Mouse (Mus musculus) lung, embryonic 15.5 days (tissue): ENCODE results near the gene Endod1. TPM values are rescaled to one million over a fixed set of nuclear protein-coding genes. Genes with fewer than 3 reads are reported as not detected.

Source experiments
- ATAC-seq: fragments of 200-750 bp; cut with Nextera tagmentation; 2 replicates; pipeline ENCODE4 v1.8.0; 2017; ENCODE audit warnings: moderate number of reproducible peaks, borderline replicate concordance; ENCODE audit not compliant: low FRiP score, low TSS enrichment; ENCODE audit errors: extremely low read depth
- H3K27ac ChIP-seq: fragments of 300-500 bp; sonication (generic); 2 replicates; pipeline ENCODE4 v1.5.1; 2015; ENCODE audit warnings: moderate library complexity, mild to moderate bottlenecking, inconsistent platforms
- H3K27me3 ChIP-seq: fragments of 300-500 bp; sonication (generic); 2 replicates; pipeline ENCODE4 v1.6.1; 2015; ENCODE audit warnings: inconsistent platforms
- H3K36me3 ChIP-seq: fragments of 300-500 bp; sonication (generic); 2 replicates; pipeline ENCODE4 v1.6.1; 2015; ENCODE audit warnings: inconsistent platforms
- H3K4me1 ChIP-seq: fragments of 300-500 bp; sonication (generic); 2 replicates; pipeline ENCODE4 v1.6.1; 2015; ENCODE audit warnings: inconsistent platforms
- H3K4me2 ChIP-seq: fragments of 300-500 bp; sonication (generic); 2 replicates; pipeline ENCODE4 v1.6.1; 2015; ENCODE audit warnings: inconsistent platforms, mild to moderate bottlenecking, moderate library complexity
- H3K4me3 ChIP-seq: fragments of 300-500 bp; sonication (generic); 2 replicates; pipeline ENCODE4 v1.5.1; 2015; ENCODE audit warnings: mild to moderate bottlenecking, inconsistent platforms
- H3K9ac ChIP-seq: fragments of 300-500 bp; sonication (generic); 2 replicates; pipeline ENCODE4 v1.6.1; 2015; ENCODE audit warnings: inconsistent platforms
- H3K9me3 ChIP-seq: fragments of 300-500 bp; sonication (generic); 2 replicates; pipeline ENCODE4 v1.6.1; 2016; ENCODE audit warnings: inconsistent platforms
- whole genome bisulfite sequencing: fragments of 180-500 bp; shearing (Covaris S2); methylation state at CpG from one replicate; pipeline ENCODE4 v1.1.7; 2015; 5-methylcytosine and 5-hydroxymethylcytosine counted together
- polyA plus RNA-seq: library from polyadenylated mRNA; unstranded; fragments of >200 nt; fragmentation: Nextera tagmentation; extraction: Ambion mirVana; gene quantifications from 2 replicates; pipeline ENCODE4 v1.2.1, GENCODE M21; 2015

Endod1 gene
- 19.1 and 19.6 TPM in 2 replicates for polyA plus RNA-seq

- Histone ChIP-seq H3K4me1 (peaks cover 36% of the 10 kb centered on the region), H3K27me3 (no peaks in the 10 kb centered on the region), H3K4me2 (peak within 1 kb of the TSS; percentile 92), H3K9me3 (no peaks in the 10 kb centered on the region), H3K4me3 (peak within 1 kb of the TSS; percentile 64), H3K9ac (peak within 1 kb of the TSS; percentile 71), H3K36me3 (no peaks in the 10 kb centered on the region), H3K27ac (peak within 1 kb of the TSS; percentile 82)
- WGBS, result 5% methylated on average over 8 of the region's 8 CpGs
- peak; percentile 55; the same call in 1 of the 2 replicates for ATAC-seq
Measured at GRCm38 (mm10) chr9:14381353-14382055, at the start of gene Endod1. Gene Endod1, minus strand, starts transcription at chr9:14381507.

DNA sequence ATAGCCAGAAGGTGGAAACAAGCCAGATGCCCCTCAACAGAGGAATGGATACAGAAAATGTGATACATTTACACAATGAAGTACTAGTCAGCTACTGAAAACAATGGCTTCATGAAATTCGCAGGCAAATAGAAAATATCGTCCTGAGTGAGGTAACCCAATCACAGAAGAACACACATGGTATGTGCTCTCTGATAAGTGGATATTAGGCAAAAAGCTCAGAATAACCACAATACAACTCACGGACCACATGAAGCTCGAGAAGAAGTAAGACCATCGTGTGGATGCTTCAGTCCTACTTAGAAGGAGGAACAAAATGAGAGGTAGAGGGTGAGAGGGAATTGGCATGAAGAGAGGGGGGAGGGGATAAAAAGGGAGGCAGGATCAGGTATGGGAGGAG, 27.8 kb upstream of the Endod1 start:
- no peak overlapping the region for H3K4me3 ChIP-seq
- no peaks in the 10 kb centered on the region for H3K9me3 ChIP-seq
- no peaks in the 10 kb centered on the region for H3K4me1 ChIP-seq
- no peaks in the 10 kb centered on the region for H3K27me3 ChIP-seq
- WGBS, result 86% methylated on average over 5 of the region's 5 CpGs
- H3K9ac ChIP-seq, result no peak overlapping the region
- H3K36me3 ChIP-seq, result no peaks in the 10 kb centered on the region
- no peak overlapping the region for H3K4me2 ChIP-seq
- H3K27ac ChIP-seq, result no peak overlapping the region
- ATAC-seq, result no peak

DNA sequence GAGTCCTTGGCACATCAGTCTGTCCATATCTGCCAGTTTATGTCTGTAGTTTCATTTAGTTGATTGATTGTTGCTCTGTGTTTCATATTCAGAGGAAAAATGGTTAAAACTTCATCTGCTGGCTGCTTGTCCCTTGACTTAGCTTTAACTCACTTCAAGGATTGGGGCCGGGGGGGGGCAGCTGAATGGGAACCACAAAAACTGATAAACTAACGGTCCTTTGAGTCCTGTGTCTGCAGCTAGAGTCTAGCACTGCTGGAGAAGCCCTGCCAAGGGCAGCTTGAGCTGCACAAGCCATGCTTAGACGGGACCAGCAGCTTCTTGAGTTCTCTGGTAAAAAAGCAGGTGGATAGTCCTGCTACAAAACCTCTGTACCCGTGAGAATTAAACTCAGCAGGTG, 26.7 kb upstream of the Endod1 start:
- no peaks in the 10 kb centered on the region for H3K36me3 ChIP-seq

GRCm38 (mm10) chr9:14406056-14406455, 24.7 kb upstream of the Endod1 start:
- H3K4me3 ChIP-seq, result no peak overlapping the region
- H3K9me3 ChIP-seq, result no peaks in the 10 kb centered on the region
- no peak overlapping the region for H3K4me2 ChIP-seq
- no peaks in the 10 kb centered on the region for H3K4me1 ChIP-seq
- ATAC-seq, result no peak
- H3K36me3 ChIP-seq, result no peaks in the 10 kb centered on the region
- H3K27me3 ChIP-seq, result no peaks in the 10 kb centered on the region
- no peak overlapping the region for H3K27ac ChIP-seq
- 66% methylated on average over 1 of the region's 1 CpGs for WGBS
- no peak overlapping the region for H3K9ac ChIP-seq

More for the DNA sequence above, 26.7 kb upstream of the Endod1 start:
- Histone ChIP-seq H3K9ac (no peak overlapping the region), H3K27me3 (no peaks in the 10 kb centered on the region), H3K9me3 (no peaks in the 10 kb centered on the region), H3K4me3 (no peak overlapping the region), H3K4me1 (no peaks in the 10 kb centered on the region), H3K4me2 (no peak overlapping the region), H3K27ac (no peak overlapping the region)
- ATAC-seq, result no peak
- WGBS, result 63% methylated on average over 4 of the region's 4 CpGs

GRCm38 (mm10) chr9:14402099-14402498, 20.8 kb upstream of the Endod1 start:
- Histone ChIP-seq H3K36me3 (no peaks in the 10 kb centered on the region), H3K4me2 (no peak overlapping the region), H3K4me3 (no peak overlapping the region), H3K9ac (no peak overlapping the region), H3K4me1 (no peaks in the 10 kb centered on the region), H3K27ac (no peak overlapping the region), H3K27me3 (no peaks in the 10 kb centered on the region), H3K9me3 (no peaks in the 10 kb centered on the region)
- WGBS, result 76% methylated on average over 1 of the region's 1 CpGs
- ATAC-seq, result no peak

GRCm38 (mm10) chr9:14400392-14400791, 19.1 kb upstream of the Endod1 start:
- no peak overlapping the region for H3K9ac ChIP-seq
- whole genome bisulfite sequencing, result 87% methylated on average over 5 of the region's 5 CpGs
- no peak overlapping the region for H3K27ac ChIP-seq
- no peak overlapping the region for H3K4me2 ChIP-seq
- H3K36me3 ChIP-seq, result no peaks in the 10 kb centered on the region
- no peak for ATAC-seq
- H3K9me3 ChIP-seq, result no peaks in the 10 kb centered on the region
- H3K4me1 ChIP-seq, result no peaks in the 10 kb centered on the region
- H3K27me3 ChIP-seq, result no peaks in the 10 kb centered on the region
- no peak overlapping the region for H3K4me3 ChIP-seq

DNA sequence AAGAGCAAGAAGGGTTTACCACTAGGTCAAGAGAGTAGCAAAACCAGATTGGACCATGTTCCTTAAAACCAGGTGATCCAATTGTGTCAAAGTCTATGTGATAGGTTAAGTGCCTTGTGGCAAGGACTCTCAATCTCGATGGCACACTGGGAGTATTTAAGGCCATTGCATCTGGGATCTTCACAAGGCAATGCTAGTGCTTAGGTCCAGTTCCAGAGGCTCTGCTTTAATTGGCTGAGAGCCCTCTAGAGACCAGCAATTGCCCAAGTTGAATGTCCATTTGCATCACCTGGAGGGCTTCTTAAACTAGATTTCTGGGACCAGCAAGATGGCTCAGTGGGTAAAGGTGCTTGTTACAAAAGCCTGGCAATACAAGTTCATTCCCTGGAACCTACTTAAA, 17.6 kb upstream of the Endod1 start:
- Histone ChIP-seq H3K9me3 (no peaks in the 10 kb centered on the region), H3K4me2 (no peak overlapping the region), H3K27ac (no peak overlapping the region), H3K27me3 (no peaks in the 10 kb centered on the region), H3K36me3 (no peaks in the 10 kb centered on the region), H3K9ac (no peak overlapping the region), H3K4me3 (no peak overlapping the region), H3K4me1 (no peaks in the 10 kb centered on the region)
- ATAC-seq, result no peak
- 51% methylated on average over 1 of the region's 1 CpGs for WGBS

- no peak overlapping the region for H3K4me2 ChIP-seq
- H3K27ac ChIP-seq, result no peak overlapping the region
- H3K4me3 ChIP-seq, result no peak overlapping the region
- ATAC-seq, result no peak
- WGBS, result 48% methylated on average over 1 of the region's 1 CpGs
- no peaks in the 10 kb centered on the region for H3K4me1 ChIP-seq
- H3K27me3 ChIP-seq, result no peaks in the 10 kb centered on the region
- H3K9ac ChIP-seq, result no peak overlapping the region
- no peaks in the 10 kb centered on the region for H3K9me3 ChIP-seq
- H3K36me3 ChIP-seq, result no peaks in the 10 kb centered on the region
Measured at GRCm38 (mm10) chr9:14398084-14398483, 16.8 kb upstream of the Endod1 start.

DNA sequence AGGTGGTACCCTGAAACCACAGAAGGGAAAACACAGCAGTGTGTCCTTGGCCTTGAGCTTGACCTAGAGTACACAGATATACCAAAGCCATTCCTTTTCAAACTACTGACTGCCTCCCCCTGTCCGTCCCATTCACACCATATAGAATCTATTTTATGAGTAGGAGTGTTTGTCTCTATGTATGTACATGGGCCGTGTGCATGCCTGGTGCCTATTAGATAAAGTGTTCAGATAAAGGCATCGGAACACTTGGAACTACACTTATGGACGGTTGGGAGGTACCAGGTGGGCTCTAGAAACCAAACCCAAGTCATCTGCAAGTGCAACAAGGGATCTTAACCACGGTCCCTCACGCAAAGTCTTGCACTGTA, 16.1 kb upstream of the Endod1 start:
- Histone ChIP-seq H3K4me2 (no peak overlapping the region), H3K9ac (no peak overlapping the region), H3K27me3 (no peaks in the 10 kb centered on the region), H3K4me3 (no peak overlapping the region), H3K36me3 (no peaks in the 10 kb centered on the region), H3K9me3 (no peaks in the 10 kb centered on the region), H3K27ac (no peak overlapping the region), H3K4me1 (no peaks in the 10 kb centered on the region)
- 82% methylated on average over 6 of the region's 6 CpGs for WGBS
- ATAC-seq, result no peak

GRCm38 (mm10) chr9:14396819-14397448, 15.6 kb upstream of the Endod1 start:
- Histone ChIP-seq H3K36me3 (no peaks in the 10 kb centered on the region), H3K4me2 (no peak overlapping the region), H3K9ac (no peak overlapping the region), H3K4me1 (no peaks in the 10 kb centered on the region), H3K27me3 (no peaks in the 10 kb centered on the region), H3K27ac (no peak overlapping the region), H3K4me3 (no peak overlapping the region), H3K9me3 (no peaks in the 10 kb centered on the region)
- ATAC-seq, result no peak
- 61% methylated on average over 3 of the region's 3 CpGs for WGBS

- no peaks in the 10 kb centered on the region for H3K4me1 ChIP-seq
- H3K4me3 ChIP-seq, result no peak overlapping the region
- H3K27ac ChIP-seq, result no peak overlapping the region
- no peaks in the 10 kb centered on the region for H3K9me3 ChIP-seq
- WGBS, result 40% methylated on average over 2 of the region's 2 CpGs
- no peak overlapping the region for H3K4me2 ChIP-seq
- H3K27me3 ChIP-seq, result no peaks in the 10 kb centered on the region
- no peak for ATAC-seq
- no peak overlapping the region for H3K9ac ChIP-seq
- no peaks in the 10 kb centered on the region for H3K36me3 ChIP-seq
Measured at GRCm38 (mm10) chr9:14396096-14396495, 14.8 kb upstream of the Endod1 start.

DNA sequence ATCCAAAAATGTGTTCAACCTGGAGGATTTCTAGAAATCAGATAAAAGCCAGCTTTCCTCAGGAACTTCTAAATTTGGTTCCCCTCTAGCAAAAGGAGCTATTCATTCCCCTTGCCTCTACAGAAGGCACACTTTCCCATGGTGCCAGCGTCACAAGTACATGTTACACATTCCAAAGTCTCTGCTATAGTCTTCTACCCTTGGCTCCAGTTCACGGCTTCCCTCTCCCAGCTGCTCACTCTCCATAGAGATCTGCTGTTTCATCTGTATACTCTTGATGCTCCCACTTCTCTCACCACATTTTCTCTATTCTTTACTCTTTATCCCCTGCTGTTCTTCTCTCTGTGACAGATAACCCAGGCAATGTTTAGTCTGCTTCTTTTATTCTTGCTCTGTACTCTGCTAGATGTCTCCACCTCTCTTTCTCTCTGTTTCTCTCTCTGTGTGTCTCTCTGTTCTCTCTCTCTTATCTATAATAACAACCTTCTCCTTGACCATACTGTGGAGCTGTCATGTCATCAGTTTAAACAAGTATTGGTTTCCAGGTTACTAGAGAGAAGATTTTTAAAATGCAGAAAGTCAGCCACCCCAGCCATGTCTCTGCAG, 13.8 kb upstream of the Endod1 start:
- no peaks in the 10 kb centered on the region for H3K27me3 ChIP-seq
- 30% methylated on average over 2 of the region's 2 CpGs for WGBS
- no peak overlapping the region for H3K4me2 ChIP-seq
- no peak overlapping the region for H3K9ac ChIP-seq
- no peaks in the 10 kb centered on the region for H3K9me3 ChIP-seq
- no peak overlapping the region for H3K27ac ChIP-seq
- H3K36me3 ChIP-seq, result no peaks in the 10 kb centered on the region
- H3K4me1 ChIP-seq, result no peaks in the 10 kb centered on the region
- no peak overlapping the region for H3K4me3 ChIP-seq
- ATAC-seq, result no peak
